Mouse (Mus musculus) thymus, postnatal 36 days (tissue): ENCODE data around the gene Ddb2.

Source experiments
- DNase-seq, 2 experiments: peaks; one replicate each; pipeline ENCODE4 v3.0.0; 2022; ENCODE audit warnings: mixed read lengths in 2 of 2

Ddb2 gene

DNA sequence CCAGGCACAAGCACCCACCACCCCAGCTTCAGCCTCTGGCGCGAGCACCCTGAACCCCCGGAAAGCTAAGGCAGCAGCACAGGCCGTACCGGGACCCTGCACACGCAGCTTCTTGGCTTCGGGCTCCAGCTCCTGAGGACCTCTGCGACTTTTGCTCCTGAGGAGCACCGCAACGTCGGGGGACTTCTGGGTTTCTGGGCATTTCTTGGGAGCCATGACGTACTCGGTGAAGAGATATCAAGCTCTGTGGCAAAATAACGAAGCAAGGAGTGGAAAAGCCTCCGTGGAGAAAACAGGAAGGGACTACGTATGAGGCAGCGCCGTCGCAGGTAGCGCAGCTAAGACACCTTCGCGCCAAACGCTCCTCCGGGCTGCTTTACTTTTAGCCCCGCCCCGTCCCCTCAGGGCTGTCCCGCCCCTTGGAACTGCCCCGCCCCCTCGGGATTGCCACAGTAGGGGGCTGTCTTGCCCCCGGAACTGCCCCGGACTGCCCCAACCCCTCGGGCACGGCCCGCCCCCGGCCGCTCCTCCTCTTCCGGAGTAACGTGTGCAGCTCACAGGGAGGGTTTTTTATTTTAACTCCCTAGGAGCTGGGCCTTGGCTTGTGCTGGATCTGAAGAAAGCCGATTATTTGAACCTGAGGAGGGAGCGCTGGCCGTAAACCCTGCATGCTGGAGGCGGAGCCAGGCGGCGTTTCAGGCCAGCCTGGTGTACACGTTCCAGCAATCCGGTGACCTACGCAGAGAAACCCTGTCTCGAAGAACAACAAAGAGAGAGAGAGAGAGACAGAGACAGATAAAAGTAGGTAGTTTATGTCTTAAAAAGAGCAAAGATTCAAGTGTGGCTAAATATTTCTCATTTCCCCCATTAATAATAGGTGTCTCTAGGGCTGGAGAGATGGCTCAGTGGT lies at the start of gene Ddb2:
TSS of gene Ddb2 (minus strand) at position 382 of the 910 bp plus-strand sequence.
- peak; percentile 92 to 94 for DNase-seq

DNA sequence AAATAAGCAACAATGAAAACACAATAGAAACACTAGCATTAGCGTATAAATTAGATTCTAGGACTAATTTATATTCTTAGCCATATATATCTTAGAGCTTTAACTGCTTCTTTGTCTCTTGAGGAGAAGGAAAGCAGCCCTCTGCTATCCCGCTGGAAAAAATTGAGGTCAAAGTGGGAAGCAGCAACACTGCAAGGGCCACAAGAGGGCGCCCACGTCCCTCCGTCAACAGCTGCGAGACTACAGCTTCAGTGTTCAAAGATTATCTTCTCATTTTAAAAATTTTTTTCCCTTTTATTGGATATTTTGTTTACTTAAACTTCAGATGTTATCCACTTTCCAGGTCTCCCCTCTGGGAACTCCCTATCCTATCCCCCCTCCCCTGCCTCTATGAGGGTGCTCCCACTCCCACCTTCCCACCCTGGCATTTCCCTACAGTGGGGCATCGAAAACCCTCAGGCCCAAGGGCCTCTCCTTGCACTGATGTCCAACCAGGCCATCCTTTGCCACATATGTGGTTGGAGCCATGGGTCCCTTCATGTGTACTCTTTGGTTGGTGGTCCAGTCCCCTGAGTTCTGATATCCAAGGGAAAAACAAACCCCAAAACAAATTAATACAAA lies 49.2 kb upstream of the Ddb2 start:
- DNase-seq = peak; percentile 56 to 61

DNA sequence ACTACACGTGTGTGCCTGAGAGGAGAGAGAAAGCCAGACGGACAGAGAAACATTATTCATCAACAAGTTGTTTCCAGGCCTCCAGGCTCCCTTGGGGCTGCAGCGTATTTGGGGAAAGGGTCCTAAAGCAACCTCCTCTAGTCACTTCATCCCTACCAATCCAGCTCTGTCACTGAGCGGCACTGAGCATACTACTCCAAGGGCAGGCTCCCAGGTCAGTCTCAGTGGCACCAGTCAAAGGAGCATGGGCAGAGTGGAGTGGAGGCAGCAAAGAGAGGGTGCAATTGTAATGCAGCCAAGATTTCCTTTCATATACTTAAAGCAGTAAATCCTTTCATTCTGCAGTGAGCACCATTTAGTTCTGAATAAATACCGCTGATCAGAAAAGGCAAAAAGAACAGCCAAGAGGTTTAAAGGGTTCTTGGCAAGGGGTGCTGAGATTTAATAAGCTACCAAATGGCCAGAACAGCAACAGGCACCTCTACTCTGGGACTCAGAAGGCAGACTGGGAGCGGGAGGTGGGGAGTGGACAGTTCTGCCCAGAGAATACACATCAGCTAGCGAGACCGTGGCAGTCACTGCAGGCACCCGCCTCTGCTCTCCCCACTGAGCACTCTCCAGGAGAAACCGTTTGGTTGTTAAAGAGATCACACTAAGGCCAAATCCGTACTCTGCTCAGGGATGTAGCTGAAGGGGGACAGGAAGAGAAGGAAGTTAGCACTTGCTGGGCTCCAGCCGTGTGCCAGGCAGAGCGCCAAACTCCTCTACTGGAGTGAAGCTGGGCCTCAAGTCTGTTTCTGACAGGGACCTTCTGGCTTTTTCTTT lies 47.8 kb upstream of the Ddb2 start:
- DNase-seq = no peak

DNA sequence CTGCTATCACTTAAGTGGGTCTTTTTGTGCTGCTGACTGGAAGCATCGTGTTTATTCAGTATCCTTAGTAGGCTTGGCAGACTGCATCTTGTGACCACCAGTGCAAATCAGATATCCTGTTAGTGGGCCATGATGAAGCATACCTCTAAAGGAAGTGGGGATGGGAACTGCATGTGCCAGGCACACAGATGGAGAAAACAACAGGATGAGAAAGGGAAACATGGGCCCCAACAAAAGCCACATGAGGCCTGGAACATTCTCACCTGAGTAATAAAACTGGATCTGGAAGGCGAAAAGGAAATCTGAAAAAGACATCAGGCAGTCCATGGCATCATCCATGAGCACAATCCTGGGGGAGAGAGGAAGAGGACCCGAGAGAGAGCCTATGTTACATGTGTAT lies 47.2 kb upstream of the Ddb2 start:
- no peak for DNase-seq

DNA sequence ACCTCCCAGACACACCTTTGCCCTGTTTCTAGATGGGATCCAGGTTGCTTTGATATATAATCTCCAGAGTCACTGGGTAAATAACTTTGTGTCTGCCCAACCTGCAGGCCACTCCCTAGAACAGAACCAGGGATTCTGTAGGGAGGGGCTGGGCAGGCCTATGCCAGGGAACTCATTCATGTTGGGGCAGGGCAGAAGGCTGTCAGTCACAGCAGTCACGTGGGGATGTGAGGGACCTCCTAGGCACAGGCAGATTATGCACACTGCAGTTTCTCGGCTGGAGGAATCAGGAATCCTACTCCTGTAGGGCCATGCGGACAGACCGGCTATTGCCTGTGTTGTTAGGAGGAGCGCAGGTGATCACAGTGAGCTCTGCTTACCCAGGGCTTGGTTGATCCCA lies 44.6 kb upstream of the Ddb2 start:
- no peak for DNase-seq

DNA sequence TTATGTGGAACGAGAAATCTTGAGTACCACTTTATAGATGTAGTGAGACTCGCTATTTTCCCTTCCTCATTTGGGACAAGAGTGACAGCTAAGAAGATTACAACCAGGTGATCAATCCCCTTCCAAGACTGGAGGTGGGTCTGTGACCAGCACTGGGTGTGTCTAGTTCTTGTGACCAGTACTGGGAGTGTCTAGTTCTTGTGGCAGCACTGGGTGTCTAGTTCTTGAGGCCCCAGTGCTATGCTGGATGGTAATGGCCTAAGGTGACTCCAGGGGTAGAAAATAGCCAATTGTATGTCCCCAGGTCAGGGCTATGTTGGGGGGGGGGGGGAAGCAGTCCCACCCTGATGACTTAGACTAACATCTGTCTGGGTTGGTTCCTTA lies 42.6 kb upstream of the Ddb2 start:
- DNase-seq = no peak

DNA sequence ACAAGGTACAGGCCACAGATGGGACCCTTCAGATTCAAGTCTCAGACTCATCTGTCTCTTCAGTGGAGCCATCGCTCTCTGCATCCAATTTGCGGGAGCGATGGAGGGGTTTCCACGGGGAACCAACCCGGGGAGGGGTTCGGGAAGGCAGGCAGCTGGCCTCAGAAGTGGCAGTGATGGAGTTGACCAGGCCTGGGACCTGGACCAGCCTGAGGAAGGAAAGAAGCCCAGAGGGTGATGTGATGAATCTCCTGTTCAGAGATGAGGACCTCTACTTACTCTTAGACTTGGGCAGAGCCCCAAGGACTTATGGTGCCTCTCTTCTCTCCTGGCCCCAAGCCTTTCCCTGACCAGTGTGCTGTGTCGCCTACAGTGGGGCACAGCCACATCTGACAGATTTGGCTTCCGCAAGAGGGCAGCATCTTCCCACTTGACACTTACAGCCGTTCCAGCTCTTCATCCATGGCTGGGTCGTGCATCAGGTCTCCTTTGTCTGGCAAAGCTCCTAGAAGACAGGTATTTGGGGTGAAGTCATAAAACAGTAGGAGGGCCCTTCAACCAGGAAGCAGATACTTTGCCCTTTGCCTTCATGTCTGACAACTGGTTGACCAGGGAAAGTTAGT lies 42.1 kb upstream of the Ddb2 start:
- DNase-seq = peak in 1 of 2 experiments; percentile 24

DNA sequence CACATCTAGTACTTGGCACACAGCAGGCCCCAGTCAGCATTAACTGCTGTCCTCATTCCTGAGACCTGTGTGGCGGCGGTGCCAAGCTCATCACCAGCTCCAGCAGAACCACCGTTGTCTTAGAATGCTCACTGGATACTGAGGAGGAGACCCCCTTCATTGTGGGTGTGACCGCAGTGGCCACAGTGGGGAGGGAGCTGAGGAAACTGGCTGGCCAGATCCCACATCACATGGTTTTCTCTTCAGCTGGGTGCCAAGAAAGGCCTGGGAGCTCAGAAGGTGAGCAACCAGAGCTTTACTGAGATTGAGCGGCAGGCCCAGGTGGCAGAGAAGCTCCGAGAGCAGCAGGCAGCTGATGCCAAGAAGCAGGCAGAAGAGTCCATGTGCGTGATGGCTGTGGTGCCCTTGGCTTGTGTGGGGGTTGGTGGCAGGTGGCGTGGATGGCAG lies 32.9 kb upstream of the Ddb2 start:
- DNase-seq = no peak

DNA sequence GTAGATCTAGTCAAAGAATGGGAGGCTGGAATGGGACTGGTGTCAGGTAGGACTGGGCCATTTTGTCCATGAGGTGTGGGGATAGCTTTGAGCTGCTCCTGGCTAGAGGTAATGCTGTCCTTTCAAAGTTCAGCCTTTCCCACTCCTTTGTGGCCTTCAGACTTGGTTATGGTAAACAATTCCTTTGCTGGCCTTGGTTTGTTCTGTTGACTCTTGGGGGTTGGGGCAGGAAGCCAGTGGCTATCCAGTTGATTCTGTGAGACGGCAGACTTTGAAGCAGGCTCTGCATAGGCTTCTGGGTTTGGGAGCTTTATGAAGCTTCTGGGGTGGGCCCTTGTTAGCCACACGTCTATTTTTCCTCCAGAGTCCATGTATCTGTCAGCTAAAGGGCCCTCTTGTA lies 31.9 kb upstream of the Ddb2 start:
- no peak for DNase-seq

DNA sequence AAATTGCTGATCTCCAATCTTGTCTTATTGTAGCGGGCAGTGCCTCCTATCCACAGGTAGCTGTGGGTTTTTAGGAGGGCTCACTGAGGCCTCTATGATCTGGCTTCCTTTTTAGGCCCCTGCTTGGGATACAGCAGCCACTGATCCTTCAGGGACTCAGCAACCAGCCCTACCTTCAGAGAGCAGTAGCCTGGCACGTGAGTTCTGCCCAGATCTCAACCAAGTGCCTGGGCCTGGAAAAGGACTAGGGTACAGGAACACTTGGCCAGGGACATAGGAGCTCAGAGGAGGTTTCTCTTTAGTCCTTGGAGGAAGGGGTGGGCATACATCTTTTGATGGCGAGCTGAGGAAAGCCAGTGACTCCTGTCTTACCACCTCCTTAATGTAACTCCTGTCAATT lies 31.3 kb upstream of the Ddb2 start:
- DNase-seq = no peak

DNA sequence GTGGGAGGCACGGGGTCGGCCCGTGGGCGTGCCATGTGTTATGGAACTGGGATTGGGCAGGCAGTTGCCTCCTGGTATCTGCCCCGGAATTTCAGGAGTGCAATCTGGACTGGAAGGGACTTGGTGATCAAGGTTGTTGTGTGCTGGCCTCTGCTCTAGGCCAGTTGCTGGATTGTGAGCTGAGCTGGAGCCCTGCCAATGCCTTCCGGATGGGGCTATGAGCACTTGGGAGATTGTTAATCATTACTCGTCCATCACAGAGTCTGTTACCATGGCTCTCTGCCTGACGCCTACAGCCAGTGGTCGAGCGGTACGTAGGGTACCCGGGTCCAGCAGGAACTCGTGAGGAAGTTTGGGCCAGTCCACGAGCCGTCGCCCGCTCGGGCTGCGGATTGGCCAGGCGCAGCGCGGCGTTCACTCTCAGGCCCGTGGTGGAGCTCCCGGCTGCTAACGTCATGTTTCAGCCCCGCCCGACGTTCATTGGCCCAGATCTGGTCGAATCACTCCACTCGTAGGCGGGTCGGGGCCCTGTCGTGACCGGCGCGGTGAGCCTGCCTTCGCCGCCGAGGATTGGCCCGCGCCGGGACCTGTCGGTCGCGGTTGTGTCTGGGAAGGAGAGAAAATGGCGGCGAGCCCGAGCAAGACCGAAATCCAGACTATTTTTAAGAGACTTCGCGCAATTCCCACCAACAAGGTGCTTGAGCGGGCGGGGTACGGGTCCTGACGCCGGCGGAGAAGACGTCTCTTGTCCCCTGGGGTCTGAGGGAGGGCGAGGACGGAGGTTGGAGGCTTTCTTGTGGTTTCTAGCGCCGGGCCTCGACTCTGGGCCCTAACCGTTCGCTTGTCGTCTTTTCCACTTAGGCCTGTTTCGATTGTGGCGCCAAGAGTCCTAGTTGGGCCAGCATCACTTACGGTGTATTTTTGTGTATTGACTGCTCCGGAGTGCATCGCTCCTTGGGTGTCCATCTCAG lies 28.2 kb upstream of the Ddb2 start, which contains the start of gene Arfgap2:
TSS of gene Arfgap2 (plus strand) at position 264 of the 971 bp plus-strand sequence.
- peak; percentile 91 to 95 for DNase-seq

DNA sequence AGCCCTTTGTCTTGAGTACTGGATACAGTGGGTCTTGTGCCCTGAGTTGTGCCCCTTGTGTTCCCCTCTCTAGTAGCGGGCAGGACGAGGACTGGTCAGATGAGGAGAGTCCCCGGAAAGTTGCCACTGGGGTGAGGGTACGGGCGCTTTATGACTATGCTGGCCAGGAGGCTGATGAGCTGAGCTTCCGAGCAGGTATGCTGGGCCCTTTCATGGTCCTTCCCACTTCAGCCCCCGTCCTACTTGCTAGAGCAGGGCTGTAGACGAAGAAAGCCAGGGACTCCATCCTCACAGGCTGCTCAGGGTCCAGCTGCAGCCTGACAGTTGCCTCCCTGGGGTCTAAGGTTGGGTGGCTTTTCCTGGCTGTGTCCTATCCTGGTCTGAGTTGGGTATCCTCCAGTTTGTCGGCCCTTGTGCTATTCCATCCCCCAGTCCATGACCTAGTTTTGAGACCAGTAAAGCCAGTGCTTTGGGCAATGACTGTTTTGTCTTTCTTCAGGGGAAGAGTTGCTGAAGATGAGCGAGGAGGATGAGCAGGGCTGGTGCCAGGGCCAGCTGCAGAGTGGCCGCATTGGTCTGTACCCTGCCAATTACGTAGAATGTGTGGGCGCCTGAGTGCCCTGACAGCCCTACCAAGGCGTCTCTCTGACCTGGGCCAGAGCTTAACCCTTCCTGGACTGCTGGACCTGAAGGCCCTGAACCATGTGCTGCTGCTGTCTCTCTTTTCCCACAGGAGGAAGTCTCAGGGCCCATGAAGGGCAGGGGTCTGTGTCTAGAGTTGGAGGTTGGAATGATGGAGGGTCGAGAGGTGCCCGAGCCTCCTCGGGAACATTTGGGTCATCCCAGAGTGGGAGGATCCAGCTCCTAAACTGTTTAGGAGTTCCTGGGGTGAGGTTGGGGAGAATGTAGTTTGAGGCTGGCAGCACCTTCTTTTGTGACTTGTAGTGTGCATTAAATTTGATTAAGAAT lies 27.2 kb upstream of the Ddb2 start:
- no peak for DNase-seq

DNA sequence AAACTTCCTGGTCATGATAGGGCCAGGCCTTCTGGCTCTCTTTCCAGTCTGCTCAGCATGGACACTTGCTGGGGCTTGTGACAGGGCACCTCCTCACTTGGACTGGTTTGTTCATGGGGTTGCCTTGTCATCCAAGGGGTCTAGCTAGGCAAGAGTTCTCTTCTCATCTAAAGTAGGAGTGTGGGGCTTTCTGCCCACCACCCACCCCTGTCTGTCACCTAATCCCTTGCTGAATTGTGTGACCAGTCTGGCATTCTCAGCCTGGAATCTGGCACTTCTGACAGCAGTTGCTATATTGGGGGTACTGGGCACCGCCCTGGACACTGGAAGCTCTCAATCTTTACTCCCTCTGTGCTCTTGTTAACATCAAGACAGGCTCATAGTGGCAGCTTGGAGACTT lies 22.7 kb upstream of the Ddb2 start:
- DNase-seq = no peak

DNA sequence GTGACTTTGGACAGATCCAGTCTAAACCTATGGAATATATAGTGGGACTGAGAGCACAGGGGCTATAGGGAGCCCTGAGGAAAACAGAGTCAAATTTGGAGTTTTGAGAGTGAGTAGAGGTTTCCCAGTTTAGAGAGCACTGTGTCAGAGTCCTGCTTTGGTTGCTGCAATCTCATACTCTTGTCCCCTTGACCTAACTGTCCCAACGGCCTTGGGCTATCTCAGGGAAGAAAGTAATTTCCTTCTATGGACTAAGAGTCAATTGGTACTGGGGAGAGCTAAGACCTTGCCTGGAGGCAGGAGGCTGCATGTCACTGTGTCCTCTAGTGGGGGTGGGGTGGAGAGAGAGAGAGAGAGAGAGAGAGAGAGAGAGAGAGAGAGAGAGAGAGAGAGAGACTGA lies 22.0 kb upstream of the Ddb2 start:
- DNase-seq = no peak

DNA sequence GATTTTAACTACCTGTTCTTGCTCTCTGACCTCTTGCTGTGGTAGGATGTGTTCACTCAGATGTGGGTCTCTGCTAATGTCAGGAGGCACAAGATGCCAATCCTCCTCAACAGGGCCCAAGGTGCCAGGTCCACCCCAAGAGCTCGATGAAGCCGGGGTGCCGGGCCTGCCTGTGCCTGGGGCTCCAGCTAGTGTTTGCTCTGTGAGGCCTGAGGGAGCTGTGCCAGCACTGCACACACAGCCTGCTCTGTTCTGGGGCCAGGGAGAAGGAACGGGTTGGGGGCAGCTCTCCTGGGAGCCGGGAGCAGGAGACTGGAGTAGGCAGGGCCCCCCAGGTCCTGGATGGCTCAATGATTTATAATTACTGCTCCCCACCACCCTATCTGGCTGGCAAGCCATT lies 21.3 kb upstream of the Ddb2 start:
- DNase-seq = no peak

DNA sequence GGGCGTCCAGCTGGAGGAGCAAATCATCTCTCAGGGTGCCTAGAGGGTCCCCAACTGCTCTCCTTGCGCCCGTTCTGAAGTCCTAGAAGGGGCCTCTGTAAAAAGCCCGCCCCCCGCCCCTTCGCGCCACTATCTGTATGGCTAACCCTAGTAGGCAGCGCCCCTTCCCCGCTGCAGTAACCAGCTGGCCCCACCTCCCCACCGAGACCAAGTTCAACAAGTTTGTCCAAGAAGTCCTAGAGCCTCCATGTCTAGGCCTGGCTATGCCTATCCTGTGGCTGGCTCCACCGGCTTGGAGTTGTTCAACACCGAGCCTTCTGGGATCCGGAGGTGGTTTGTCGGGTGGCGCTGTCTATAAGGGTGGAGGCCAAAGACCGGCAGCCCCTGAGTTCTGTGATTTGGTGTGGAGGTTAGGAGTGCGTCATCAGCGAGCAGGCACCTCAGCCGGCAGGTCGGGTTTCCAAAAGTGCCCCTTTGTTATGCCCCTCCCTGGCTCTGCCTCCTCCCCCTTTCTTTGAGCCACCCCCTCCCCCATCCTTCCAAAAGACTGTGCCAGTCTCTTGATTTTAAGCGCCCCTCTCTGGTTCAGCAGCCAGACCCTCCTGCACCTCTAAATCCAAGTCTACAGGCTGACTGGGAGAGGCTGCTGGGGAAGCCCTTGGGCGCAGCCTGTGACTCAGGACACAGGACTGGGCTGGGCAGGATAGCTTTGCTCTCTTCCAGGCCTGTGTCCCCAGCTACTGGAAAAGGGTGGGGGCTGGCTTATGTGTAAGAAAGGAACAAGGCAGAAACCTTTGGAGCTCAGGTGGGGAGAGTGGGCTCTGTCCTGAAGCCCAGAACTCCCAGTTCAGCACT lies 20.6 kb upstream of the Ddb2 start:
- DNase-seq = no peak

DNA sequence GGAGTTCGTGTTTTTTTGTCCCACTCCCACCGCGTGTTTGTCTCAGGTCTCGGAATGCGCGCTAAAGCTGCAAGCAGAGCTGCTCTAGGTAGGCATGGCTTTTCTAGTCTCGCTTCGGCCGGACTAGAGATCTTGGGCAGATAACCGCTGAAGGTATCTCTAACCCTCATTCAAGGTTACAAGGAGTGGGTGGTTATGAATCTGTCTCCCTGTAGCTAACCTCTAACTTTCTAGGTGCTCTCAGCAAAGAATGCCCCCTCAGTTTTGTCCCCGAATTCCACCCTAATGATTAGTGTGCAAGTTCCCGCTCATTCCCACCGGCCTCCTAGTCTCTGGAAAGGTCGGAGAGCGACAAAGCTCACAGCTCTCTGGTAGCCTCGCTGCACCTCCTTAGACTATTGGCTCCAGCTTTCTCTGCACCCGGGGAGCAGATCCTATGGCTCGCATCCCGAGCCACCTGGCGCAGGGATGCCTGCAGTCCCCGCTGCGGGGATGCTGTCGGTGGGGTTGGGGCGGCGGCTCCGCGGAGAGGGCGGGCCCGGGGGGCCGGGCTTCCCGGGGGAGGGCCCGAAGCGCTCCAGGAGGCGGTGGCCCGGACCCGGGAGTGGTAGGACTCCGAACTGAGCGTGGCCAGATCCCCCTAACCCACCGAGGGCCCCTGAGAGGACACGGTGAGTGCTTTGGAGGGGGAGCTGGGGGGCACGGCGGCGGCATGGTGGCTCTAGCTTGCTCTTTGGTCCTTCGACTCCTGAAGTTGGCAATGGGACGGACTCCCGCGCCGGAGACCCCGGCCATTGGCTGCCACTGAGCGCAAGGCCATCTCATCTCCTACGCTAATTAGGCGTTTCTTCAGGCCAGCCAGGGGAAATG lies 19.7 kb upstream of the Ddb2 start:
- DNase-seq = peak; percentile 41 to 48

DNA sequence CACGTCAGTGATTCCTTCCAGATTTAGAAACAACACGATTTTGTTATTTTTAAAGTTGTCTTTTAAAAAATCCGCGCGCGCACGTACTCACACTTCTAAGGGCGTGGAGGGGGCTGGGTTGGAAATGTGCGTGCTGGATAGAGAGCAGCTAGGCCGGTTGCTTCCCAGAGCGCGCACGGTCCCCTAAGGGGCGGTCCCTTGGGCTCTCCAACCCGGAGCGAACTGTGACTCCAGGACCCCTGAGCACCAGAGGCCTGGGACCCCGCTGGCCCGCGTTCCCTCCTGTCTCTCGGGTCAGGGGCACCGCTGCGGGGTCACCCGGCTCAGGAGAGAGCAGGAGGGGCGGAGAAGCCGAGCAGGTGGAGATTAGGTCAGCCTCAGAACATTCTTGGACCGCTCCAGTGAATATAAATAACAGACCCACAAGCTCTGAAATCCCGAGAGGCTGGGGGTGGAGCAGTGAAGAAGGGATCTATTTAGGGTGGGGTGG lies 18.9 kb upstream of the Ddb2 start, which contains the start of gene Pacsin3:
TSS of gene Pacsin3 (plus strand) at position 294 of the 490 bp plus-strand sequence.
- DNase-seq = no peak
